ENCODE assay signal across 9 mouse cellular contexts in genomic region chr2:45067116-45067515, GRCm38 (mm10). TPM values are rescaled to one million over a fixed set of nuclear protein-coding genes. Genes with fewer than 3 reads are reported as not detected.
A peak's percentile ranks its signal among the peaks of the same experiment; 100 is the strongest.
DNase-seq lines count a peak whose midpoint lies in the region; ATAC-seq lines count a peak whose summit lies in the region.
"Had no signal": no experiment of that assay in that cellular context is flagged by ENCODE, and none has a peak within 500 bp of the region (broad histone marks: within the 10 kb centered on the region; RNA-seq: fewer than 3 reads in every experiment).

No protein-coding gene starts in this region.

- no peak overlapping the region for H3K4me3 ChIP-seq in liver, embryonic 11.5 days (ENCODE audit: low read depth, low read length)
- no peak overlapping the region for H3K4me3 ChIP-seq in embryonic facial prominence, embryonic 14.5 days (ENCODE audit: low read depth, low read length)

- WGBS in liver, embryonic 11.5 days: 37% methylated on average over 5 of the region's 5 CpGs
- WGBS in embryonic facial prominence, embryonic 14.5 days: 21% methylated on average over 5 of the region's 5 CpGs

- H3K36me3 ChIP-seq in liver, embryonic 11.5 days (ENCODE audit: control insufficient read depth, insufficient read depth, low read length): peaks cover 4% of the 10 kb centered on the region; the same call in 1 of the 2 replicates
- 0 out of 2 replicates have a peak, but pooled peaks cover 4% of the 10 kb centered on the region for H3K36me3 ChIP-seq in embryonic facial prominence, embryonic 14.5 days (ENCODE audit: control insufficient read depth, insufficient read depth, low read length)

- H3K4me1 ChIP-seq in liver, embryonic 11.5 days (replicated peaks; ENCODE audit: control insufficient read depth, insufficient read depth, low read length): peaks cover 38% of the 10 kb centered on the region
- H3K4me1 ChIP-seq in embryonic facial prominence, embryonic 14.5 days (ENCODE audit: control insufficient read depth, insufficient read depth, low read length): peaks cover 27% of the 10 kb centered on the region

- intact Hi-C loops in heart, postnatal 14 days (cut with DNase I): no loop called here

- no peak for ATAC-seq in liver, embryonic 11.5 days (replicated peaks; ENCODE audit: low FRiP score)
- ATAC-seq in embryonic facial prominence, embryonic 14.5 days (ENCODE audit: low read depth): no peak
- 0 out of 2 replicates have a peak, but pooled peaks have one; percentile 9 for ATAC-seq in megakaryocyte progenitor cell, adult 5-6 weeks (replicated peaks; ENCODE audit: poor library complexity)

- H3K9ac ChIP-seq in liver, embryonic 11.5 days (ENCODE audit: low read depth, low read length): 0 out of 2 replicates have a peak overlapping the region, but pooled peaks have one; percentile 20
- H3K9ac ChIP-seq in embryonic facial prominence, embryonic 14.5 days (ENCODE audit: low read depth, low read length): no peak overlapping the region

- no peak overlapping the region for H3K4me2 ChIP-seq in liver, embryonic 11.5 days
- H3K4me2 ChIP-seq in embryonic facial prominence, embryonic 14.5 days (ENCODE audit: low read depth, low read length): no peak overlapping the region

- H3K9me3 ChIP-seq in liver, embryonic 11.5 days (ENCODE audit: control insufficient read depth, low read length): no peaks in the 10 kb centered on the region
- H3K9me3 ChIP-seq in embryonic facial prominence, embryonic 14.5 days (ENCODE audit: control insufficient read depth, low read length): no peaks in the 10 kb centered on the region

- no peaks in the 10 kb centered on the region for H3K27me3 ChIP-seq in liver, embryonic 11.5 days (replicated peaks; ENCODE audit: control insufficient read depth, insufficient read depth, low read length)
- H3K27me3 ChIP-seq in embryonic facial prominence, embryonic 14.5 days (replicated peaks; ENCODE audit: control insufficient read depth, insufficient read depth, low read length): no peaks in the 10 kb centered on the region

- DNase-seq in heart, adult 11 months: peak; percentile 85
- DNase-seq in heart, postnatal 14 days: no peak
- DNase-seq in liver, embryonic 11.5 days (ENCODE audit: low spot score): no peak
- DNase-seq in liver: no peak
- DNase-seq in embryonic facial prominence, embryonic 14.5 days (ENCODE audit: low spot score): peak; percentile 44
- DNase-seq in right cerebral cortex, postnatal 36 days (ENCODE audit: low spot score in 2 of 2): no peak
- DNase-seq in cerebellum, postnatal 36 days: no peak

- H3K27ac ChIP-seq in liver, embryonic 11.5 days (ENCODE audit: low read depth, low read length): no peak overlapping the region; the same call in 1 of the 2 replicates
- peak overlapping the region; percentile 44; the same call in 1 of the 2 replicates for H3K27ac ChIP-seq in embryonic facial prominence, embryonic 14.5 days (replicated peaks; ENCODE audit: low read depth, low read length)
- H3K27ac ChIP-seq: macrophage had no signal

RNA-seq across cellular contexts. Expression of gene Zeb2, which starts 50.1 kb away (rescaled TPM):
- total RNA-seq in heart, postnatal 14 days (2021): 10 to 100 TPM; 51.3 to 58.5 TPM
- polyA plus RNA-seq in liver, embryonic 11.5 days (2014; fragmentation: Nextera tagmentation; extraction: Ambion mirVana): 32.8 and 33.2 TPM in 2 replicates
- polyA plus RNA-seq in embryonic facial prominence, embryonic 14.5 days (2014; fragmentation: Nextera tagmentation; extraction: Ambion mirVana): 49.0 and 49.5 TPM in 2 replicates
- total RNA-seq in megakaryocyte progenitor cell, adult 5-6 weeks (2015): 188 and 189 TPM in 2 replicates
- total RNA-seq in megakaryocyte progenitor cell, adult 5-6 weeks (2017): 138 and 151 TPM in 2 replicates

Comparison
In these comparisons a context has a peak if more than half of its experiments do, and no peak if none do; other contexts are left out.
1. DNase-seq: peak in heart, adult 11 months (single experiment) and embryonic facial prominence, embryonic 14.5 days (single experiment); none in heart, postnatal 14 days (0 of 2), liver, embryonic 11.5 days (single experiment), liver (single experiment), right cerebral cortex, postnatal 36 days (0 of 2) and cerebellum, postnatal 36 days (0 of 2).